Mouse (Mus musculus) layer of hippocampus, adult 9-11 months (tissue): ENCODE results near the gene Zfp677.
"Not testable (repeated sequence)": the region's sequence is repeated elsewhere in the genome, so short reads cannot be mapped to it uniquely, and the experiment has no call there.

ENCODE experiments used
- DNase-seq: peaks from one replicate; pipeline ENCODE4 v3.0.0; 2022

Zfp677 gene

DNA sequence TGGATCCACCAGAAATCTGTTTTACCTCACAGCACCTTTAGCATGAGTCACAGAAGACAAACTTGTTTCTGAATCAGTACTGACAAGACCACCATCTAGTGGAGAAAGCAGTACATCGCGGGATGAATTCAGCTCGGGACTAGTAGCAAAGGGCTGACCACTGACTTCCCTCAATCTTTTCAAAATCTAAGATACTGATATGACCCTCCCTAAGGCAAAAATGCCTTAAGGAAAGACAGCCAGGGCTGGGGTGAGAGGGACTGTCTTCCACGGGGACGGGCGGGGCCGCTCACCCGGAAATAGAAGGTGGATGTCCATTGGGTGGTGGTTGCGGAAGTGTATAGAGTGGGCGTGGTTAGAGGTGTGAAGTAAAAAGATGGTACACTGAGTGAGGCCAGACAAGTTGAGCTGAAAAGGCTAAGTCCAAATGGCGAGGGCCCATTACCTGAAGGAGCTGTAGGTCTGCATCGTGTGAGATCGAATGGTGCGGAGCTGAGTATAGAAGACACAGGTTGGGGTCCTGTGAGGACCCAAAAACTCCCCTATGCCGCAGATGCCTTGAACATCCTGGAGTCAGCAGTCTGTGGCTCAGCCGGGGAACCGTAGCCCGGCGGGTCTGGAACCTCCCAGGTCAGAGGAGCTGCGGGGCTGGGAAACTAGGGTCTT is at the start of gene Zfp677:
Gene Zfp677, plus strand, starts transcription at position 358 of the 666 bp plus-strand sequence.
- peak; percentile 59 for DNase-seq

DNA sequence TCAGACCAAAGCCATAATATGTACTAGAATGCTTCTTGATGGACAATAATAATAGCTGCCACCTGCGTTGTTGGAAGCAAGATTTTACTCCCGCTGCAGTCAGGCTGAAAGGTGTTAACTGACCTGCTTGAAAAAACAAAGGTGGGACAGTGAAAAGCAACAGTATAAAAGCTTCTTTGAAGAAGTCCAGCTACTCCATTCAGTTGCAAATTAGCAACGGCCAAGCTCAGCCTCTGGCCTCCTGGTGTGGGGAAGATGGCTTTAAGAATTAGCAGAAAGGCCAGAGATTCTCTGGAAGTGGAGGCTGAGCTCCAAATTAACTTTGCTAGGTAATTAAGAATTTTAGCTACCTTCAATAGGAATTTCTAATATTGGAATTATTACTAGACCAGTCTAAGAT is 15.5 kb upstream of the Zfp677 start:
- not testable (repeated sequence) for DNase-seq

DNA sequence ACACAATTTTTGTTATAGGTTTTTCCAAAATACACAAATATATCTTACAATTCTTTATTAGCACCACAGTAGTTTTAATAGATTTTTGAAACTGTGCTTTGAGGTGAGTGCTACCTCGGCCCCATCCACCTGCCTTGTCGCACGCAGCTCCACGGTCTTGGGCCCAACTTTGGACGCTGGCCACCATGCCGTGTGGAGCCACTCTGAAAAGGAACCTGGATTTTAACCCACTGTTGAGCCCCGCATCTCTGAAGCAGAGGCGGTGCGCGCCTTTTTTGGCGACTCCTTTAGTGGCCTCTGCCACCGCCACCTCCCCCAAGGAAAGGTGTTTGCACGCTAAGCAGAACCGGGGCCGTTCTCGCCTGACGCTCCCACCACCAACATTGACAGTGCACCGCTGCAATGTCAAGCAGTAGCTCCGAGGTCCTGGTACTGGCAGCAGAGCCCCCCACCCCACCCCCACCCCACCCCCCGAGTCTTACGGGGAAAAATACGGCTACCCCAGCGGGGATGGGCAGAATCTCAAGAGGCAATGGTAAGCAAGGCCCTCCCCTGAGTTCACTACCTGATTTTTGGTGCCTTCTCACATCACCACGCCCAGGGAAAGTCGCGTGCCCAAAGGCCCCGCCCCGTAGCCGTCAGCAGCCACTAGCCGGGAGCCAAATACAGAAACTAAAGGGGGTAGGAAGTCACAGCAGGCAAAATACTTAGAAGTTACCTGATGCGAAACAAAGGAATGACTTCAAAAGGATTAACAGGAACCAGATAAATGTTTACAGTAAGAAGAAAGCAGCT is 13.4 kb upstream of the Zfp677 start:
- no peak for DNase-seq

DNA sequence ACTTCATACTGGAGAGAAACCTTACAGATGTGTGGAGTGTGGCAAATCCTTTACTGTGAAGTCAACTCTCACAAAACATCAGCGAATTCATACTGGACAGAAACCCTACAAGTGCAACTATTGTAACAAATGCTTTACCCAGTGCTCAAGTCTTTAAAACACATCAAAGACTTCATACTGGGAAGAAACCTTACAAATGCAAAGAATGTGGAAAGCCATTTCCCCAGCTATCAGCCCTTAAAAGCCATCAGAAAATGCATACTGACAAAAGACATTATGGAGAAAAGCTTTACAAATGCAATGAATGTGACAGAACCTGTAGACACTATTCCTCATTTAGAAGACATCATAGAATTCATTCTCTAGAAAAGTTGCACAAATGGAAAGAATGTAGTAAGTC is 8.2 kb upstream of the Zfp677 start:
- no peak for DNase-seq

DNA sequence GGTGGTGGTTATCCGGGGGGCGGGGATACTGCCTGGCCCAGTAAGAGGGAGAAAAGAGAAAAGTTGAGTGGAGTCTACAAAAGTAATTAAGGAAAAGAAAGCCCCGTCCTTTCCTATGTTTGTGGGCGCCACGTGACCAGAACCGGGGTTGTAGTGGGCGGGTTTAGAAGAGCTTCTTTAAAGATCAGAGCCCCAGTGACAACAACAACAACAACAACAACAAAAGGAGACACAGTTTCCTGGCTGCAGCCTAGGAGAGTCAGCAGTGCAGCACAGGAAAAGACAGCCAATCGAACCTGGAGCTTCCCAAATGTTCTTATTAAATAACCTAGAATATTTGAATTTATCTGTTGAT is 486 bp downstream of the Zfp677 start:
- peak; percentile 2 for DNase-seq

DNA sequence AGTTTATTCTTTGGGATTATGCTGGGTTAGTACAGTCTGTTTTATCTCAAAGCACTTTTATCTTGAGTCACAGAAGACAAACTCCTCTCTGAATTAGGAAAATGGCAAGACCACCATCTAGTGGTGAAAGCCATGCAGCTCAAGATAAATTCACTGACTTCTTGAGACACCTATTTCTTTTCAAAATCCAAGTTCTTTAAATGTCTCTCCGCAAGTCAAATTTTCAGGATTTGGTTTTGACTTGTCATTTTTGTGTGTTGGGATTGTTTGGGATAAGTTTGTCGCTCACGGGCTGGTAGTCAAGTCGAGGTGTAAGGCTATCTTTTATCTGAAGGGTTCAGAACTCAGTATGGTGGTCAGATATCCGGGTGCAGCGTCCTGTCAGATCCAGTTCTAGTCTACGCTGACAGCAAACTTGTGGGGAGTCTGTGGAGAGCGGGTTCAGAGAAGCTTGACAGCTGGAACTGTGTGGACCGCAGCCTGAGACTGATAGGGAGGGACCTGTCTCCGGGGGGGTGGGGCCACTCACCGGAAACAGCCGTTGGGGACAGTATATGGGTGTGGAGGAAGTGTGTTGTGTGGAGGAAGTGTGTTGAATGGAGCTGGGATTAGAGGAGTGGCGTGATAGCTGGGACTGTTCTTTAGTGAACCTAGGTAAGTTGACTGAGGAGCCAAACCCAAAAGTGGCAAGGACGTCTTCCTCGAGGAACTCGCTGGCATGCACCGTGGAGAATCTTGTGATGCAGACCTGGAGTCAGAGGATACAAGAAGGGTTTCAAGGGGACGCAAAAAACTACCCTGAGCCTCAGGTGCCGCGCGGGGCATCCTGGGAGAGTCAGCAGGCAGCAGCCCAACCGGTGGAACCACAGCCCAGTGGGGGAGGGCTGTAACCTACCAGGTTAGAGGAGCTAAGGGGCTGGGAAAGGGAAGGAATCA is 39.4 kb downstream of the Zfp677 start, which contains the start of gene Zfp54:
Gene Zfp54, plus strand, starts transcription at position 564 of the 936 bp plus-strand sequence.
- DNase-seq = peak; percentile 14

DNA sequence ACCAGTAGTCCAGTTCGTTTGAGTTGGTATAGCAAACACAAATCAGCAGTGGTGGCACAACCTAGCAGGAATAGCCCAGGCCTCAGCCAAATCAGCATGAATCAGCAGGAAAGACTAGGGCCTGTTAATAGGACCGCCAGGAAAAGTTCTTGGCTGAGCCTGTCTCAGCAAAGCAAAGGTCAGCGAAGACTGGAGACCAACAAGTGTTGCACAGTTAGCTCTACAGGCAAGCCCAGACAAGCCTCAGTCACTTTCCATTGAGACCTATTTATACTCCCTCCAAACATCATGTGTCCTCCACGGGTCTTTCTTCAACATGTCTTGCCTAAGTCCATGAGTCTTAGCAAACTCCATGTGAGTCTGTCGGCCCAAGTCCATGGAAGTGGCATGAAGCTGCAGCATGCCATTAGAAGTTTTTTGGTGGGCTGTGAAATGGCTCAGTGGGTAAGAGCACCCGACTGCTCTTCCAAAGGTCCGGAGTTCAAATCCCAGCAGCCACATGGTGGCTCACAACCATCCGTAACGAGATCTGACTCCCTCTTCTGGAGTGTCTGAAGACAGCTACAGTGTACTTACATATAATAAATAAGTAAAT is 55.4 kb downstream of the Zfp677 start:
- not testable (repeated sequence) for DNase-seq
